Comparison of ENCODE assay signal across 30 mouse cellular contexts in genomic region chr19:15466713-15467112, GRCm38 (mm10).
A peak's percentile ranks its signal among the peaks of the same experiment; 100 is the strongest.
DNase-seq lines count a peak whose midpoint lies in the region; ATAC-seq and TF ChIP-seq lines count a peak whose summit lies in the region.
"Had no signal": no experiment of that assay in that cellular context is flagged by ENCODE, and none has a peak within 500 bp of the region (broad histone marks: within the 10 kb centered on the region; RNA-seq: fewer than 3 reads in every experiment).

No protein-coding gene starts in this region.

- 0 out of 2 replicates have a peak, but pooled peaks have one; percentile 47 for ATAC-seq in forebrain, embryonic 16.5 days
- no peak for ATAC-seq in forebrain, embryonic 11.5 days (replicated peaks; ENCODE audit: low FRiP score)
- ATAC-seq in hindbrain, embryonic 11.5 days (ENCODE audit: low FRiP score) = no peak
- ATAC-seq: hindbrain, postnatal 0 days; intestine, embryonic 15.5 days; Patski had no signal

- H3K27me3 ChIP-seq in forebrain, embryonic 16.5 days (replicated peaks; ENCODE audit: control insufficient read depth, insufficient read depth, low read length) = no peaks in the 10 kb centered on the region
- H3K27me3 ChIP-seq in forebrain, embryonic 11.5 days (ENCODE audit: control insufficient read depth, insufficient read depth, low read length) = no peaks in the 10 kb centered on the region
- H3K27me3 ChIP-seq in hindbrain, embryonic 11.5 days (ENCODE audit: control insufficient read depth, insufficient read depth, low read length) = no peaks in the 10 kb centered on the region
- H3K27me3 ChIP-seq: embryonic facial prominence, embryonic 13.5 days; hindbrain, embryonic 12.5 days; intestine, embryonic 15.5 days; neural tube, embryonic 15.5 days had no signal

- 0 out of 2 replicates have a peak, but pooled peaks cover 4% of the 10 kb centered on the region for H3K4me1 ChIP-seq in forebrain, embryonic 16.5 days (replicated peaks; ENCODE audit: control insufficient read depth, insufficient read depth, low read length)
- no peaks in the 10 kb centered on the region for H3K4me1 ChIP-seq in forebrain, embryonic 11.5 days (replicated peaks; ENCODE audit: control insufficient read depth, insufficient read depth, low read length)
- H3K4me1 ChIP-seq in hindbrain, embryonic 11.5 days (replicated peaks; ENCODE audit: control insufficient read depth, insufficient read depth, low read length) = no peaks in the 10 kb centered on the region
- H3K4me1 ChIP-seq: embryonic facial prominence, embryonic 13.5 days; intestine, embryonic 15.5 days had no signal

- no peaks in the 10 kb centered on the region for H3K36me3 ChIP-seq in forebrain, embryonic 16.5 days (ENCODE audit: control insufficient read depth, insufficient read depth)
- H3K36me3 ChIP-seq in forebrain, embryonic 11.5 days (ENCODE audit: control insufficient read depth, insufficient read depth, low read length) = no peaks in the 10 kb centered on the region
- no peaks in the 10 kb centered on the region for H3K36me3 ChIP-seq in hindbrain, embryonic 11.5 days (ENCODE audit: control insufficient read depth, insufficient read depth, low read length)
- H3K36me3 ChIP-seq: embryonic facial prominence, embryonic 13.5 days; hindbrain, embryonic 12.5 days; intestine, embryonic 15.5 days; neural tube, embryonic 15.5 days had no signal

- no peaks in the 10 kb centered on the region for H3K9me3 ChIP-seq in forebrain, embryonic 16.5 days (ENCODE audit: control insufficient read depth, low read length)
- no peaks in the 10 kb centered on the region for H3K9me3 ChIP-seq in forebrain, embryonic 11.5 days (ENCODE audit: control insufficient read depth, low read length)
- H3K9me3 ChIP-seq in hindbrain, embryonic 11.5 days (ENCODE audit: control insufficient read depth, low read length) = no peaks in the 10 kb centered on the region
- H3K9me3 ChIP-seq: embryonic facial prominence, embryonic 13.5 days; hindbrain, embryonic 12.5 days; intestine, embryonic 15.5 days; neural tube, embryonic 15.5 days had no signal

- intact Hi-C loops in left cerebral cortex, adult 2 months (cut with DNase I) = no loop called here

- no peak overlapping the region for H3K27ac ChIP-seq in forebrain, embryonic 16.5 days (ENCODE audit: low read length)
- H3K27ac ChIP-seq in forebrain, embryonic 11.5 days (ENCODE audit: low read depth, low read length) = no peak overlapping the region
- H3K27ac ChIP-seq in left cerebral cortex, adult 2 months = no peak overlapping the region
- H3K27ac ChIP-seq in hindbrain, embryonic 11.5 days (ENCODE audit: low read depth, low read length) = no peak overlapping the region
- H3K27ac ChIP-seq: embryonic facial prominence, embryonic 13.5 days; hindbrain, embryonic 12.5 days; hindbrain, postnatal 0 days; intestine, embryonic 15.5 days; layer of hippocampus, adult 2 months; liver, embryonic 14.5 days; neural tube, embryonic 15.5 days had no signal

- no peak overlapping the region for H3K4me2 ChIP-seq in forebrain, embryonic 16.5 days (ENCODE audit: low read length)
- H3K4me2 ChIP-seq in forebrain, embryonic 11.5 days (ENCODE audit: low read depth, low read length, severe bottlenecking) = no peak overlapping the region
- H3K4me2 ChIP-seq in hindbrain, embryonic 11.5 days (replicated peaks; ENCODE audit: low read depth, low read length) = no peak overlapping the region
- H3K4me2 ChIP-seq: embryonic facial prominence, embryonic 13.5 days; hindbrain, embryonic 12.5 days; intestine, embryonic 15.5 days; neural tube, embryonic 15.5 days had no signal

- 84% methylated on average over 8 of the region's 8 CpGs for WGBS in forebrain, embryonic 16.5 days
- 94% methylated on average over 8 of the region's 8 CpGs for WGBS in forebrain, embryonic 11.5 days
- WGBS in hindbrain, embryonic 11.5 days = 95% methylated on average over 8 of the region's 8 CpGs

- TF ChIP-seq CTCF in left cerebral cortex, adult 2 months (IDR thresholded peaks at IDR 0.05) = no peak

- no peak overlapping the region for H3K4me3 ChIP-seq in forebrain, embryonic 16.5 days (replicated peaks; ENCODE audit: low read length)
- no peak overlapping the region for H3K4me3 ChIP-seq in forebrain, embryonic 11.5 days (ENCODE audit: low read depth, low read length)
- H3K4me3 ChIP-seq in left cerebral cortex, adult 2 months = no peak overlapping the region
- H3K4me3 ChIP-seq in hindbrain, embryonic 11.5 days (ENCODE audit: low read depth, low read length) = no peak overlapping the region
- H3K4me3 ChIP-seq: embryonic facial prominence, embryonic 13.5 days; hindbrain, embryonic 12.5 days; intestine, embryonic 15.5 days; layer of hippocampus, adult 2 months; neural tube, embryonic 15.5 days had no signal

- H3K9ac ChIP-seq in forebrain, embryonic 16.5 days (replicated peaks; ENCODE audit: low read depth, low read length) = no peak overlapping the region
- no peak overlapping the region for H3K9ac ChIP-seq in forebrain, embryonic 11.5 days (ENCODE audit: low read length)
- no peak overlapping the region for H3K9ac ChIP-seq in hindbrain, embryonic 11.5 days (ENCODE audit: low read depth, low read length)
- H3K9ac ChIP-seq: embryonic facial prominence, embryonic 13.5 days; hindbrain, embryonic 12.5 days; intestine, embryonic 15.5 days; liver, embryonic 14.5 days; neural tube, embryonic 15.5 days had no signal

- no peak for DNase-seq in forebrain, embryonic 11.5 days (ENCODE audit: low spot score)
- peak; percentile 2 to 9 for DNase-seq in left cerebral cortex, adult 18-20 months (ENCODE audit: low spot score in 2 of 2)
- DNase-seq in left cerebral cortex, adult 2 months (ENCODE audit: extremely low spot score in 1 of 2, low spot score in 2 of 2) = no peak
- peak; percentile 13 to 61 for DNase-seq in frontal cortex, postnatal 36 days (ENCODE audit: low spot score in 2 of 2)
- DNase-seq in right cerebral cortex, postnatal 25 days = peak; percentile 15
- no peak for DNase-seq in urinary bladder, postnatal 25 days (ENCODE audit: low spot score)
- DNase-seq in hindbrain, embryonic 11.5 days (ENCODE audit: low spot score) = no peak
- DNase-seq: adrenal gland, postnatal 14 days; cerebellum, adult 18-20 months; cerebellum, postnatal 10 days; gastrocnemius, postnatal 10 days; heart, postnatal 14 days; kidney, adult 2 months; kidney, postnatal 36 days; liver; lung, adult 2 months; lung, postnatal 10 days; midbrain, embryonic 14.5 days; retina, postnatal 1 day; thymus, adult 18-20 months; thymus, postnatal 36 days had no signal

Comparison
In these comparisons a context has a peak if more than half of its experiments do, and no peak if none do; other contexts are left out.
1. DNase-seq: peak in left cerebral cortex, adult 18-20 months (2 of 2), frontal cortex, postnatal 36 days (2 of 2) and right cerebral cortex, postnatal 25 days (single experiment); none in forebrain, embryonic 11.5 days (single experiment), left cerebral cortex, adult 2 months (0 of 2), urinary bladder, postnatal 25 days (single experiment) and hindbrain, embryonic 11.5 days (single experiment).